Mouse (Mus musculus): Measurements from ENCODE around the gene Fam19a5.

DNA sequence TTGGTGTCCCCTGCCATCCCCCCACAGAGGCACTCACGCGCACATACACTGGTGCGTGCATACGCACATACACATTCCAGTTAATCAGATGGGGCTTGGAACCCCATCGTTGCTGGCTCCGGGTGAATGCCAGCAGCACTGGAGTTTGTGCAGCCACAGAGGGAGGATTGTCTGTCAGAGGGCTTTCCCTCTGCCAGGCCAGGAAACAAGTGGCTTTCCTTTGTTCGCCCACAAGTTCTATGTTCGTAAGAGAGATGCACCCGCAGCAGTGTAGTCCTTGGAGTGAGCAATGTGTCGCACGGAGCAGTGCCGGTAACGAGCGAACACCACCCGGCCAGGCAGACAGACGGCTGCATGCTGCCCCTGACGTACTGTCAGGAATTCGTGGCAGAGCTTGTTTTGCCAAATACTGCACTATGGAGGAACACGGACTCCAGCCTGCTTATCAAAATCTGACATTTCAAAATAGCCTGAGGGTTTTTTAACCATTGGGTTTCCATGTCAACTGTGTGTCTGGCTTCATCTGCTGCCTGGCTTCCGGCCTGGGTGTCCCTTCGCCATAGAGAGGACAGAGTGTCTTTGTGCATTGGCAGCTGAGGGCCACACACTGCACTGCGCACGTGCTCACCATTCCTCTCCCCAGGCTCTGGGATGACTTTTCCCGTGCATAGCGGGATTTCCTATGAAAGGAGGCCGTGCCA, 40.0 kb downstream of the Fam19a5 start:
- TF ChIP-seq CTCF (IDR thresholded peaks at IDR 0.05; ENCODE audit: borderline replicate concordance, insufficient read depth, low read length) (no peak), POLR2A (IDR thresholded peaks at IDR 0.05; ENCODE audit: low read depth, low read length) (no peak)

Measured in embryonic fibroblast, embryonic 13.5 days (primary cell).